Mouse (Mus musculus): ENCODE measurements at regions not wholly inside any gene's neighbourhood (a gene's known extent, or its start where the extent isn't known, plus 50 kb on each side); places are given as distances from the start of the nearest gene placed in this dataset.

- Histone ChIP-seq H3K4me3 (replicated peaks; ENCODE audit: insufficient read depth, low read depth, low read length) (no peak overlapping the region), H3K27ac (ENCODE audit: insufficient read depth, low read length) (no peak overlapping the region), H3K27me3 (ENCODE audit: control insufficient read depth, insufficient read depth, low read length) (no peaks in the 10 kb centered on the region), H3K4me1 (ENCODE audit: control insufficient read depth, insufficient read depth, low read length) (no peaks in the 10 kb centered on the region)
- WGBS, result 6% methylated on average over 1 of the region's 1 CpGs
- DNase-seq, result peak in 1 of 2 experiments; percentile 17
- TF ChIP-seq CTCF (IDR thresholded peaks at IDR 0.05; ENCODE audit: borderline replicate concordance, insufficient read depth, low read depth, low read length) (no peak), POLR2A (IDR thresholded peaks at IDR 0.05; ENCODE audit: borderline replicate concordance, insufficient read depth, low read length) (no peak)
Observed at GRCm38 (mm10) chr8:100515896-100516295, 1099.6 kb upstream of the Cdh8 start.

DNA sequence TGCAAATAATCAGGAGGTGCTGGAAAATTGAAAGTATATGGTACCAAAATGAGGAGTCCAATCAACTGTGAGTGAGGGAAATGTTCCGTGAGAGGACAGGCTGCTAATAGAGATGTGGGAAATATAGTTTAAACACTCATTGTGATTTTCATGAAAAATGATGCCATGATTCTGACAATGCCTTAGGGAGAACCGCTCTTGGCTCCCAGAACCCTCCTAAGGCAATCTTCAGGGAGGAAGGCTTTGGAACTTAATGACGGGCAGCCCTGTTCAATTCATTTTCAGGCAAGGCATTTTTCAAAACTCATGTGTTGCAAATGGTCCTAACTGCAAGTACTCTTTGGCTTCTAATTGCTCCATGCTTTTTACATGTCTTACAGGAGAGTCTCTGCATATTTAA is 1098.9 kb upstream of the Cdh8 start:
- Histone ChIP-seq H3K4me1 (ENCODE audit: control insufficient read depth, insufficient read depth, low read length) (no peaks in the 10 kb centered on the region), H3K27me3 (ENCODE audit: control insufficient read depth, insufficient read depth, low read length) (no peaks in the 10 kb centered on the region), H3K4me3 (replicated peaks; ENCODE audit: insufficient read depth, low read depth, low read length) (no peak overlapping the region), H3K27ac (ENCODE audit: insufficient read depth, low read length) (no peak overlapping the region)
- WGBS, result 26% methylated on average over 3 of the region's 3 CpGs
- DNase-seq, result no peak
- TF ChIP-seq CTCF (IDR thresholded peaks at IDR 0.05; ENCODE audit: borderline replicate concordance, insufficient read depth, low read depth, low read length) (no peak), POLR2A (IDR thresholded peaks at IDR 0.05; ENCODE audit: borderline replicate concordance, insufficient read depth, low read length) (no peak)

DNA sequence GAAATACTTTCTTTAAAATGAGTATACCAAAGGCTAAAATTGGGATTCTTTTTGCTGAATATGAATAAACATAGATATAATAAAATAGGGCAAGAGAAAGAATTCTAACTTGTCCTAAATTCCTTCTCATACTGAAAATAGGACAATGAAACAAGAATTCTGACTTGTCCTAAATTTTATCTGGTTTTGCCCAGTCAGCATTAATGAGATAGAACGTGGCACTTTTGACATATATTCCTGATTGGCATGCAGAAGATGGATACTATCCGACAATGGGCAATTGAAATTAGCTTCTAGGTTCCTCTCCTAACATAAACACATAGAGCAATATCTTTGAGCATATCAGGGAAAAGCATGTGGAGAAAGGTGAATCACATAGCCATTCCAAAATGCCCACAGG is 1090.2 kb upstream of the Cdh8 start:
- 88% methylated on average over 2 of the region's 2 CpGs for WGBS
- peak in 1 of 2 experiments; percentile 5 for DNase-seq
- Histone ChIP-seq H3K4me3 (replicated peaks; ENCODE audit: insufficient read depth, low read depth, low read length) (no peak overlapping the region), H3K4me1 (ENCODE audit: control insufficient read depth, insufficient read depth, low read length) (no peaks in the 10 kb centered on the region), H3K27me3 (ENCODE audit: control insufficient read depth, insufficient read depth, low read length) (no peaks in the 10 kb centered on the region), H3K27ac (ENCODE audit: insufficient read depth, low read length) (no peak overlapping the region)
- TF ChIP-seq POLR2A (IDR thresholded peaks at IDR 0.05; ENCODE audit: borderline replicate concordance, insufficient read depth, low read length), result no peak
- TF ChIP-seq CTCF (IDR thresholded peaks at IDR 0.05; ENCODE audit: borderline replicate concordance, insufficient read depth, low read depth, low read length), result no peak

- TF ChIP-seq CTCF (IDR thresholded peaks at IDR 0.05; ENCODE audit: borderline replicate concordance, insufficient read depth, low read depth, low read length), result no peak
- TF ChIP-seq POLR2A (IDR thresholded peaks at IDR 0.05; ENCODE audit: borderline replicate concordance, insufficient read depth, low read length), result no peak
- H3K27me3 ChIP-seq (ENCODE audit: control insufficient read depth, insufficient read depth, low read length), result no peaks in the 10 kb centered on the region
- no peak overlapping the region for H3K4me3 ChIP-seq (replicated peaks; ENCODE audit: insufficient read depth, low read depth, low read length)
Observed at GRCm38 (mm10) chr8:100500342-100500712, 1084.1 kb upstream of the Cdh8 start.

GRCm38 (mm10) chr8:100499614-100500341 is 1083.5 kb upstream of the Cdh8 start:
- Histone ChIP-seq H3K4me3 (replicated peaks; ENCODE audit: insufficient read depth, low read depth, low read length) (no peak overlapping the region), H3K27me3 (ENCODE audit: control insufficient read depth, insufficient read depth, low read length) (no peaks in the 10 kb centered on the region), H3K4me1 (ENCODE audit: control insufficient read depth, insufficient read depth, low read length) (no peaks in the 10 kb centered on the region), H3K27ac (ENCODE audit: insufficient read depth, low read length) (no peak overlapping the region)
- TF ChIP-seq CTCF (IDR thresholded peaks at IDR 0.05; ENCODE audit: borderline replicate concordance, insufficient read depth, low read depth, low read length) (no peak), POLR2A (IDR thresholded peaks at IDR 0.05; ENCODE audit: borderline replicate concordance, insufficient read depth, low read length) (no peak)
- 13% methylated on average over 6 of the region's 6 CpGs for WGBS
- DNase-seq, result no peak

More at GRCm38 (mm10) chr8:100500342-100500712, 1084.1 kb upstream of the Cdh8 start:
- no peak for DNase-seq
- Histone ChIP-seq H3K27ac (ENCODE audit: insufficient read depth, low read length) (no peak overlapping the region), H3K4me1 (ENCODE audit: control insufficient read depth, insufficient read depth, low read length) (no peaks in the 10 kb centered on the region)

DNA sequence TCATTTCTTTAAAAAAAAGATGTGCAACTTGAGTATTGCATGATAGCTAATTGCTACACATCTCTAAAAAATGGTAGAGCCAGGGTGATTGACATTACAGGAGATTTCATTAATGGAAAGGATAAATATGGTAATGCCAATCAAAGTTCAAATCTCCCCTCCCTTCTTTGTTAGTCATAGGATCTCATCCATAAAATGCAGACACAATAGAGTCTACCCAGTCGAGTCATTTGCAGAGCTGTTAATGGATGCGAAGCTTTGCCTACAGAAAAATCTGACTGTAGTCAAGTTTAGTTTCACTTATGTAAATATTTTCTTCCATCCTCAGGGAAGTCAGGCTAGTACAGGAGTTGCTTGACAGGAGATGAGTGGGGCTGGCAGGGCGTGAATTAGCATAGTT is 1078.2 kb upstream of the Cdh8 start:
- no peak overlapping the region for H3K4me3 ChIP-seq (replicated peaks; ENCODE audit: insufficient read depth, low read depth, low read length)
- no peaks in the 10 kb centered on the region for H3K27me3 ChIP-seq (ENCODE audit: control insufficient read depth, insufficient read depth, low read length)
- H3K4me1 ChIP-seq (ENCODE audit: control insufficient read depth, insufficient read depth, low read length), result no peaks in the 10 kb centered on the region
- H3K27ac ChIP-seq (ENCODE audit: insufficient read depth, low read length), result no peak overlapping the region
- WGBS, result 61% methylated on average over 3 of the region's 3 CpGs
- no peak for TF ChIP-seq CTCF (IDR thresholded peaks at IDR 0.05; ENCODE audit: borderline replicate concordance, insufficient read depth, low read depth, low read length)
- TF ChIP-seq POLR2A (IDR thresholded peaks at IDR 0.05; ENCODE audit: borderline replicate concordance, insufficient read depth, low read length), result no peak
- no peak for DNase-seq

GRCm38 (mm10) chr8:100475950-100476349 is 1059.7 kb upstream of the Cdh8 start:
- Histone ChIP-seq H3K4me3 (replicated peaks; ENCODE audit: insufficient read depth, low read depth, low read length) (no peak overlapping the region), H3K27ac (ENCODE audit: insufficient read depth, low read length) (no peak overlapping the region), H3K27me3 (ENCODE audit: control insufficient read depth, insufficient read depth, low read length) (no peaks in the 10 kb centered on the region), H3K4me1 (ENCODE audit: control insufficient read depth, insufficient read depth, low read length) (no peaks in the 10 kb centered on the region)
- DNase-seq, result no peak
- TF ChIP-seq CTCF (IDR thresholded peaks at IDR 0.05; ENCODE audit: borderline replicate concordance, insufficient read depth, low read depth, low read length), result no peak
- TF ChIP-seq POLR2A (IDR thresholded peaks at IDR 0.05; ENCODE audit: borderline replicate concordance, insufficient read depth, low read length), result no peak
- WGBS, result 76% methylated on average over 4 of the region's 4 CpGs

- Histone ChIP-seq H3K27ac (ENCODE audit: insufficient read depth, low read length) (no peak overlapping the region), H3K27me3 (ENCODE audit: control insufficient read depth, insufficient read depth, low read length) (no peaks in the 10 kb centered on the region), H3K4me3 (replicated peaks; ENCODE audit: insufficient read depth, low read depth, low read length) (no peak overlapping the region), H3K4me1 (ENCODE audit: control insufficient read depth, insufficient read depth, low read length) (no peaks in the 10 kb centered on the region)
- TF ChIP-seq POLR2A (IDR thresholded peaks at IDR 0.05; ENCODE audit: borderline replicate concordance, insufficient read depth, low read length) (no peak), CTCF (IDR thresholded peaks at IDR 0.05; ENCODE audit: borderline replicate concordance, insufficient read depth, low read depth, low read length) (no peak)
- 9% methylated on average over 2 of the region's 2 CpGs for WGBS
- DNase-seq, result no peak
Observed at GRCm38 (mm10) chr8:100451231-100451630, 1035.0 kb upstream of the Cdh8 start.
